Mouse (Mus musculus): Measurements from ENCODE around the gene Mast1.

Mast1 gene

GRCm38 (mm10) chr8:84973803-84974542 is 36.8 kb upstream of the Mast1 start:
- DNase-seq (ENCODE audit: low spot score), result peak; percentile 66

GRCm38 (mm10) chr8:84973079-84973478 is 35.9 kb upstream of the Mast1 start:
- no peak for DNase-seq (ENCODE audit: low spot score)

GRCm38 (mm10) chr8:84970913-84971312 is 33.8 kb upstream of the Mast1 start:
- no peak for DNase-seq (ENCODE audit: low spot score)

GRCm38 (mm10) chr8:84970135-84970790 is 33.1 kb upstream of the Mast1 start:
- no peak for DNase-seq (ENCODE audit: low spot score)

- peak; percentile 36 for DNase-seq (ENCODE audit: low spot score)
These were observed 32.3 kb upstream of the Mast1 start, which contains the start of the genes Gm49661, Prdx2 and Rnaseh2a for GRCm38 (mm10) chr8:84969241-84970134. Gm49661 (minus strand) TSS chr8:84969433. Prdx2 (plus strand) TSS chr8:84969587. Rnaseh2a (minus strand) TSS chr8:84969767.

- no peak for DNase-seq (ENCODE audit: low spot score)
These were observed 31.5 kb upstream of the Mast1 start for GRCm38 (mm10) chr8:84968650-84969049.

- no peak for DNase-seq (ENCODE audit: low spot score)
These were observed 30.6 kb upstream of the Mast1 start for GRCm38 (mm10) chr8:84967532-84968304.

GRCm38 (mm10) chr8:84966603-84967002 is 29.4 kb upstream of the Mast1 start:
- DNase-seq (ENCODE audit: low spot score), result no peak

GRCm38 (mm10) chr8:84965731-84966291 is 28.7 kb upstream of the Mast1 start:
- DNase-seq (ENCODE audit: low spot score), result peak; percentile 89

- no peak for DNase-seq (ENCODE audit: low spot score)
These were observed 26.8 kb upstream of the Mast1 start for GRCm38 (mm10) chr8:84963952-84964351.

GRCm38 (mm10) chr8:84959811-84960210 is 22.7 kb upstream of the Mast1 start:
- no peak for DNase-seq (ENCODE audit: low spot score)

GRCm38 (mm10) chr8:84956768-84957167 is 19.6 kb upstream of the Mast1 start:
- peak; percentile 69 for DNase-seq (ENCODE audit: low spot score)

- no peak for DNase-seq (ENCODE audit: low spot score)
These were observed 15.6 kb upstream of the Mast1 start for GRCm38 (mm10) chr8:84952612-84953255.

- DNase-seq (ENCODE audit: low spot score), result no peak
These were observed 12.6 kb upstream of the Mast1 start for GRCm38 (mm10) chr8:84949753-84950152.

GRCm38 (mm10) chr8:84947241-84947545 is 10.0 kb upstream of the Mast1 start:
- DNase-seq (ENCODE audit: low spot score), result no peak

- DNase-seq (ENCODE audit: low spot score), result no peak
These were observed 9.5 kb upstream of the Mast1 start, which contains the start of gene Rtbdn for GRCm38 (mm10) chr8:84946528-84947240. Rtbdn (plus strand) TSS chr8:84946991.

- DNase-seq (ENCODE audit: low spot score), result no peak
These were observed 8.7 kb upstream of the Mast1 start for GRCm38 (mm10) chr8:84945633-84946527.

- DNase-seq (ENCODE audit: low spot score), result no peak
These were observed 8.1 kb upstream of the Mast1 start for GRCm38 (mm10) chr8:84945235-84945632.

Measured in T-cell, adult 2 months (primary cell).